Mouse (Mus musculus): Measurements from ENCODE around the gene Ramp1.

Ramp1 gene

DNA sequence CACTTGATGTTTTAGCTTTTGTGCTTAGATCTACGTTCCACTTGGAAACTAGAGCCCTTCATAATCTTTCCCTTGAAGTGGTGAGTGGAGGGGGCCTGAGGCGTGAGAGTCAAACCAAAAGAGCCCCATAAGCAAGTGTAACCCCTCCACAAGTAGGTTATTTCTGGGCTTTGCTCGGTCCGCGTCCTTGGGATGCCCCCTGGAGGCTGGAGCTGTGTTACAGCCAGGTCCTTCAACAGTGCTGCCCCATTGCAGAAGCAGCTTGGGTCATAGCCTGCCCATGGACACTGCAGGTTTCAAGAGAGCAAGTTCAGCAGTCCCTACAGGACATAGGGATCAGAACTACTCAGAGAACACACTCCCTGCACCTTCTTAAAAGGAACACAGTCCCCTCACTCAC, 59.5 kb downstream of the Ramp1 start:
- DNase-seq (ENCODE audit: low read depth, low spot score): peak; percentile 76

- no peak for DNase-seq (ENCODE audit: low read depth, low spot score)
These were observed 60.2 kb downstream of the Ramp1 start for GRCm38 (mm10) chr1:91239800-91240199.

GRCm38 (mm10) chr1:91240685-91241084, 61.1 kb downstream of the Ramp1 start:
- no peak for DNase-seq (ENCODE audit: low read depth, low spot score)

DNA sequence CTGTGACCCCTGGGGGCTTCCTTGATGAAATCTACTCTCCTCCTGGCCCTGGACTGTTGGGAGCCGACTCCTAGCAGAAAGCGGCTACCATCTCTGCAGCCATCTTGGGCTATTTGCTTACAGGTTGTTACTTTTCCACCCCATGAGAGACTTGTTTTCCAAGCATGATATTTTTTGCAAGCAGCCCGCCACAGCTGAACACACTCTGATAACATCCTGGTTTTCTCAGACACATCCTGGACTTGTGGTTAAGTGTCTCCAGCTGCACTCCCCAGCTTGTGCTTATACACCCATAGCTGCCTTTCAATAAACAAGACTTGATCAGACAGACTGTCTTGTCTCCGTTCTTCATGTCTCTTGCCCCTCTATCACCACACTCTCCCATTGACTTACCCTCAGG, 61.6 kb downstream of the Ramp1 start:
- no peak for DNase-seq (ENCODE audit: low read depth, low spot score)

DNA sequence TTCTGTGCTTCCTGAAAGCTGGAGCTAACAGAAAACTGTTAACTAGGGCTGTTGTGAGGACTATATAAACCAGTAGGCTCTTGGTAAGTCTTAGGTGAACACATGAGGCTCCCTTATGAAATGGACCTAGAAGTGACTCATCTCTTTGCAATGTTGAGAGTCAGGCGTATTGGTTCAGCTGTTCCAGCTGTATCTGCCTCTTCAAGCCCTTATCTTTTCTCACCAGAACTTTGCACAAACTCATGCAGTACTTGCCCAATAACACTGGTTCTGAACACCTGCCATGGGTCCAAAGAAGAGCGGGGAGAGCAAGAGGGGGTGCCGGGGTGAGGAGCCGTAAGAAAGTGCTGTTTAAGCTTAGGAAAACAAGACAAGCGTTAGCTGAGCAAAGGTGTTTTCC, 68.6 kb downstream of the Ramp1 start:
- DNase-seq (ENCODE audit: low read depth, low spot score): no peak

- DNase-seq (ENCODE audit: low read depth, low spot score): no peak
These were observed 69.3 kb downstream of the Ramp1 start for GRCm38 (mm10) chr1:91248970-91249369.

DNA sequence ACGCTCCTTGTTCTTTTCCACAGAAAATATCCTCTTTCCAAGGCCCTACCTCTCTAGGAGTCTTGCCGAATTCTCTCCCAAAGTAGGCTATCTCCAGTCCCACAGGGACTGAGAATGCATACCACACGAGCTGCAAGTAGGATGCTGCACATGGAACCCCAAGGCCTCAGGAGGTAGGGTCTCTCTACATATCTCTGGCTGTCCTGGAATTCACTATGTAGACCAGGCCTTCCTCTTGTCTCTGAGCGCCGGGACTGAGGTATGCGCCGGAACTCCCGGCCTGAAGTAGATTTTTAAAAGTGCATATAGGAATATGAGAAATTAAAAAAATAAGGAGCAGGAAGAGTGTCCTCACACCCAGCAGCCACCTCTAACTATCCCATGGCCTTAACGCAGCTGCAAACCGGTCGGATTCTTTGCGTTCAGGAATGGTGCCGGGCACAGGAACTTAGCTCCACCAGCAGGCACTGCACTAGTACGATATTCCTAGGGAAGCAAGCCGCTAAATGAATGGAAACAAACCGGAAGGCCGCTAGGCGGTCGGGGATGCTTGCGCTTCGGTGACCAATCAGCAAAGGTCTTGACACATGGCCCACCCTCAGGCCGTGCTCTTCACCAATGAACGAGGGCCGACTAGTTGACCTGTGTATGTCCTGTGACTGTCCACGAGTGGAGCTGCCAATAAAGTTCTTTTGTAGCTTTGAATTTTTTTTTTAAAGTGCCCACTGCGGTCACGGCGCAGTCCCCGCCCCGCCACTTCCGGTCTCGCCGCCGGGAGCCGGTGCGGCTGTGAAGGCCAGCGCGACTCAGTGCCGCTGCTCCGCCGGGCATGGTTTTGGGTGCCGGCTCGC, 70.2 kb downstream of the Ramp1 start, which contains the start of gene Ube2f:
Gene Ube2f (plus strand): TSS at position 741 of the 851 bp plus-strand sequence.
- peak; percentile 93 for DNase-seq (ENCODE audit: low read depth, low spot score)

GRCm38 (mm10) chr1:91250415-91251147, 71.0 kb downstream of the Ramp1 start:
- DNase-seq (ENCODE audit: low read depth, low spot score): peak; percentile 43

GRCm38 (mm10) chr1:91251148-91251650, 71.6 kb downstream of the Ramp1 start:
- peak; percentile 22 for DNase-seq (ENCODE audit: low read depth, low spot score)

- DNase-seq (ENCODE audit: low read depth, low spot score): peak; percentile 48
These were observed 72.3 kb downstream of the Ramp1 start for GRCm38 (mm10) chr1:91251927-91252326.

GRCm38 (mm10) chr1:91257918-91258317, 78.3 kb downstream of the Ramp1 start:
- no peak for DNase-seq (ENCODE audit: low read depth, low spot score)

GRCm38 (mm10) chr1:91259794-91260193, 80.2 kb downstream of the Ramp1 start:
- DNase-seq (ENCODE audit: low read depth, low spot score): peak; percentile 14

DNA sequence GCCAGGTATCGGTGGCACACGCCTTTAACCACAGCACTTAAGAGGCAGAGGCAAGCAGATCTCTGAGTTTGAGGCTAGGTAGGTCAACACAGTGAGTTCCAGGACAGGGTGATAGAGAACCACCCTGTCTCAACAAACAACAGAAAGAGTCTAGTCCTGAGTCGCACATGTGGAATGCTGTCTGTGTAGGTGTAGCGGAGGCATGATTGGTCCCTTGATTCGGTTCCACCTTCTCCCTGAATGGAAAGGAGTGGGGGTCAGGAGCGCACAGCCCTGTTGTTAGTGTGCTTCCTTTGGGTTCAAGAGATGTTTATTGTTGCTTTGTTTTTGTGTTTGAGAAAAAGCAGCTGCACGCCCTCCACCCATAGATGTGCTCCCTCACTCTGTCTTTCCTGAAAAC, 82.9 kb downstream of the Ramp1 start:
- DNase-seq (ENCODE audit: low read depth, low spot score): no peak

DNA sequence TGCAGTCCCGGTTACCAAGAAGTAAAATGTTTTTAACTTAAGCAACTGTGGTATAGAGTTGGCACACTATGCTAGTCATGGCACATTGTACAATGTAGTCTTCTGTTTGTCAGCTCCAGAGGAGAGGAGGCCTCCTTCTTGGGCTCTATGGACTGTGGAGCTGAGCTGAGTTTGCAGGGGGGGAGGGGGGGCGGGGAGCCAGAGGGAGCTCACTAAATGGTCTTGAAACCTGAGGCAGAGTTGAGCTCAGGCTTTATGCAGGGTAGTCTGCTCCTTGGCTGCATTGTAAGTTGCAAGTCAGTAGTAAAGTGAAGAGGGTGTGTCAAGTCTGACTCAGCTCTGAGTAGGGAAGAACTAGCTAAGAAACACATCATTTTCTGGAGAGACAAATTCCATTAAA, 92.6 kb downstream of the Ramp1 start:
- no peak for DNase-seq (ENCODE audit: low read depth, low spot score)
